Mouse (Mus musculus): ENCODE measurements around the gene Krt25.

Krt25 gene

GRCm38 (mm10) chr11:99322851-99323250 lies at the start of gene Krt25:
Gene Krt25 (minus strand): TSS chr11:99322951.
- DNase-seq: no peak

DNA sequence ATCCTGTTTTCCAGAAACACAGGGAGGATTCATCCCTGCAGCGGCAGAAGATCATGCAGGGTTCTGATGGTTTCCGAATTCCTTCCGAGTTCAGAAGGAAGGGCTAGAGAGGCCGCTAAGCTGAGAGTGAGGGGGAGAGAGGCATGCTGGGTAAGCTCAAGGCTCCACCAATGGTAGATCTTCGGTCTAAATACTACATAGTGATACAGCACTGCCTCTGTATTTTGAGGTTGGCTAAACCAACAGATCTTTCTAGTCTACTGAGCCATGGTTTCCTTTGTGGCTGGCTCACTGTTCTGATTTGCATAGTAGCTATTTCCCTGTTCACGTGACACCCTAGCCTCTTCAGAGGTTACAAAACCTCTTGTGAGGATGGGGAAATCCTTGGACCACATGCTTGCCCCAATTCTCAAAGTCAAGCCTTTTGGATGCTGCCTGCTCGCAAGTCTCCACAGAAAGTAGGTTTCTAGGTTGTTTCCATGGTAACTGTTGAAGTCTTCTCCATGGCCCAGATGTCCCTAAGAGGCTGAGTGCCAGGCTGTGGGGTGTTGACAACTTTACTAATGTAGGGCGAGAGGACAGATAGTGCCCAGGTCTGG lies 47.2 kb upstream of the Krt25 start:
- DNase-seq: peak; percentile 7 to 25

DNA sequence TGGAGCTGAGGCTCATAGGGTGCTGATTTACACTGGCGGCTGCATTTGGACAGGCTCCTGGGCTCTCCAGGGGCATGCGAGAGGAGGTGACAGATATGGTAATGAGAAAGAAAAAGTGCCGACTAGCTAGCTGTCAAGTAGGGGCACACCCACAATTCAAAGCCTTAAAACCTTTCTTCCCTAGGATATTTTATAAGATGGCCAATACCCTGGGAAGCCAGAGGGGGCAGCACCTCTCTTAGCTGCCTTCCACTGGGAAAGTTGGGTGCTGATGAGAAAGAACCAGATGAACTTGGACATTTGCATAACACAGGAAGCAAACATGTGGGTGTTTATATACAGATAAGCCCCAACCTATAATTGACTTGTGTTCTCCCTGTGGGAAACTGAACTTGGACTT lies 46.5 kb upstream of the Krt25 start:
- DNase-seq: no peak

DNA sequence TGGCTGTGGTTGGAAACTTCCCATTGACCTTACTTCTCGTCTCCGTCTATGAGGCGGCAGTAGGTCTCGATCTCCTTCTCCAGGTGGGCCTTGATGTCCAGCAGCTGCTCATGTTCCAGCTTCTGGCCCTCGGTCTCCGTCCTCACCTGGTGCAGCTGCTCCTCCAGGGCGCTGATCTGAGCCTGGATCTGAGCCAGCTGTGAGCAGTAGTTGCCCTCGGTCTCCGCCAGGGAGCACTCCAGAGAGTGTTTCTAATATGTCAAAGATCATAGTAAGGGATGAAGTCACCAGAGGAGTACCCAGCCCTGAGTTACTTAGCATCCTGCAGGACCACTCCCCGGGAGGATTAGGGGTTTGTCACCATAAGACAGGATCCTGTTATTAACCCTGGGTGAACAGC lies 44.0 kb upstream of the Krt25 start:
- no peak for DNase-seq

DNA sequence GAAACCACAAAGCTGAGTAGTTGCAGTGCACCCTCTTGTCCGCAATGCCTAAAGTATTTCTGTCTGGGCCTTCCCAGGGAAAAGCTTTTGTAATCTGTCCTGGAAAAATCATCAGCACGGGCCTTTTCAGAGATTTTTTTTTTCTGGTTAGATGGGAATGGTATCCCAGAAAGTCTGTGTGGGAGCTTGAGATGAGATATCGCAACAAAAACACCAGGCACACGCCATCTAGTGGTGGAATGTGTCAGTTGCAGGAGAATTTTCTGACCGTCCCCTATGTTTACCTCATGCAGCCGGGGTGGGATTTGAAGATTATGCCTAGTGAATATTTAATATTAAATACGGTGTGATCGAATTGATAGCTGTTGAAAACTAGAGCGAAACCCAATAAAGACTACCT lies 41.7 kb upstream of the Krt25 start:
- DNase-seq: peak in 1 of 2 experiments; percentile 4

DNA sequence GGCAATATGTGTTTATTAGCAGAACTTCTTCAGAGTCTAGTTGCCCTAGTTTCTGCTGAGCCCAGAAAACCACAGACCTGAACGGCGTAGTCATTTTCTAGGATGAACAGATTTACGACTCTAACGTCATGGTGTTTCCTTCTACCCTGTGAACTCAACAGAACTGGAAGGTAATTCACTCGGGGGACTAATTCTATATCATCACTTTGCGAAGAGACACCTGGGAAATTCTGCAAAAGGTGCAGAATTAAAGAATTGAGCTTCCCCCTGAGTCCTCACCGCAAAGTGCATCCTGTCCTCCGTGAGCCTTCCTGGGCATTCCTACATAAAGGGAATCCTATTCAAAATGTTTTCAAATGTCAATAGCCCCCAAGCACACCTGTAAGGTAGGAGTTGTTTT lies 38.7 kb upstream of the Krt25 start:
- DNase-seq: no peak

DNA sequence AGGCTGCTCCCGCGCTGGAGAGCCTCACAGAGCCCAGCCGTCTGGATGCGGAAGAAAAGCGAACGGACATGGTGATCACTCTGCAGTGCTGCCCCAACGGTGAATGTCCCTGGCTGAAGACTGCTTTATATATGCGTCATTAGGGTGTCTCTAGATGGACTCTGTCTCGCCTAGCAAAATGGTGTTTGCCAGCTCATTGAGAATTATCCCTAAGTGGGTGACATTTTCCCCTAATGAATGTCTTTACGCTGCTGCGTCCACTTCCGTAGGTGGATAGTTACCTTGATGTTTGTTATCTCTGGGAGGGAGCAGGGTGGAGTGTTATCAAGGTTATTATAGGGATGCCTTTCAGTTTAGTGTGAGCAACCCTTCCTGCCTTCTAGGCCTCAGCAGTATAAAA lies 28.3 kb upstream of the Krt25 start, which contains the start of gene Krt27:
Gene Krt27, minus strand, starts transcription at position 101 of the 400 bp plus-strand sequence.
- DNase-seq: no peak

DNA sequence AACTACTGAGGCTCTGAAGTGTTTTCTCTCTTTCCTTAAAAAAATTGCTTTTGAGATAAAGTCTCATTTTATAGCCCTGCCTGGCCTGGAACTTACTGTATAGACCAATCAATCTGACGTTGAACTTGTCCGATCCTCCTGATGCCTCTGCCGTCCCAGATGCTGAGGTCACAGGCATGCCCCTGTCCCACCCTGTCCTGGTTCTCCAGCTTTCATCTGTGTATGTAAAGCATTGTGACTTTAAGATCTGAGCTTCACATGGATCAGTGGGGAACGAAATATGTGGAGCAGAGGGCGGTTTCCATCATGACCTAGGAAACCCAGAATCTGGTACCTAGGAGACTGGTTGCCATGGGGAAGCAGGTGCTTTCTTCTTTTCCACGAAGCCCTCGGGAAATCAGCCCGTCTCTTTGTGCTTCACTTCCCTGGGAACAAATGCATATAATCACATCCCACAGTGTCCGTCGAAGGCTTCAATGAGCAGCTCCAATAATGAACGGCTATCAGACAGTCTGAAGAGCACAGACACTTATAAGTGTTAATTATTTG lies 16.6 kb upstream of the Krt25 start:
- DNase-seq: no peak

GRCm38 (mm10) chr11:99337866-99338265 lies 15.1 kb upstream of the Krt25 start, which contains the start of gene Krt26:
Gene Krt26 (minus strand): TSS chr11:99337966.
- DNase-seq: no peak

GRCm38 (mm10) chr11:99333426-99333825 lies 10.7 kb upstream of the Krt25 start:
- no peak for DNase-seq

GRCm38 (mm10) chr11:99329655-99330054 lies 6.9 kb upstream of the Krt25 start:
- DNase-seq: no peak

DNA sequence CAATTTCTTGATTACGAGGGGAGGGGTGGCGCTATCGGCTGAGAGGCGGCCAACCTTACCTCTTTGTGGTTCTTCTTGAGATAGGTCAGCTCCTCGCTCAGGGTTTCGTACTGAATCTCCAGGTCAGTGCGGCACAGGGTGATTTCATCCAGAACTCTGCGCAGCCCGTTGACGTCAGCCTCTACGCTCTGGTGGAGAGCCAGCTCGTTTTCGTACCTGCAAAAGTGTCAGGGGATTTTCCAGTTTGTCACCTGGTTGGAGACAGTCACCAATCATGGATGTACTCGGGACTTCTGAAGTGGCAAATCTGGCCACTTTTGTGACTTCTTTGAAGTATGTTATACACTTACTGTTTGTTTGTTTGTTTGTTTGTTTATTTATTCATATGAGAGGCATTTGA lies 1.7 kb downstream of the Krt25 start:
- no peak for DNase-seq

- DNase-seq: no peak
Observed at GRCm38 (mm10) chr11:99319127-99319526, 3.6 kb downstream of the Krt25 start.

- no peak for DNase-seq
Observed at GRCm38 (mm10) chr11:99316543-99316942, 6.2 kb downstream of the Krt25 start.

DNA sequence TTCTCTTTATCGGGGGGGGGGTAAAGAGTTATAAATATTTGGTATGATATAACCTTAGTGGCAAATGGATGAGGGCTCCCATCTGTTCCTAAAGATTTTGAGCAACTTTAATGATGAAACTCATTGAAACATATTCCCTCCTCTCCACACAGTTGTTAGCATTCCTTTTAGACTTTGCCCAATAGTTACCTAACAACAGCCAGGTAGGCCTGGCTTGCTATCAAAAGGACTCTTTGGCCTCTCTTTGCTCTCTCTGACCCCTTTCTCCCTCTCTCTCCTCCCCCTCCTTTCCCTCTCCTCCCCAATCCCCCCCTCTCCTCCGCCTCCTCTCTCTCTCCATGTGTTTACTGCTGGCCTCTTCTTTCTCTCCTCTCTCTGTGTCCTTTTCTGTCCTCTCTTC lies 8.2 kb downstream of the Krt25 start:
- no peak for DNase-seq

DNA sequence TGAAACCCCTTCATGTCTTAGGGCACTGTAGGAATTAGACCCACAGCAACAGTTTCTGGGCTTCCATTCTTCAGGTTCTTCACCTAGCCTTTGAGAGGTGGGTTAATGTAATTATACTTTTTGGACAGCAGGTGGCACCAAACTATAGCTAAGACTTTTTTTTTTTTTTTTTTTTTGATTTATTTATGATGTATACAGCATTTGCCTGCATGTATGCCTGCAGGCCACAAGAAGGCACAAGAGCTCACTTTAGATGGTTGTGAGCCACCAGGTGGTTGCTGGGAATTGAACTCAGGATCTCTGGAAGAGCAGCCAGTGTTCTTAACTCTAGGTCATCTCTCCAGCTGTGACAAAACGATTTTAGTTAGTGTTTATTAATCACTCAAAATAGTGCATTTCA lies 11.9 kb downstream of the Krt25 start:
- no peak for DNase-seq

DNA sequence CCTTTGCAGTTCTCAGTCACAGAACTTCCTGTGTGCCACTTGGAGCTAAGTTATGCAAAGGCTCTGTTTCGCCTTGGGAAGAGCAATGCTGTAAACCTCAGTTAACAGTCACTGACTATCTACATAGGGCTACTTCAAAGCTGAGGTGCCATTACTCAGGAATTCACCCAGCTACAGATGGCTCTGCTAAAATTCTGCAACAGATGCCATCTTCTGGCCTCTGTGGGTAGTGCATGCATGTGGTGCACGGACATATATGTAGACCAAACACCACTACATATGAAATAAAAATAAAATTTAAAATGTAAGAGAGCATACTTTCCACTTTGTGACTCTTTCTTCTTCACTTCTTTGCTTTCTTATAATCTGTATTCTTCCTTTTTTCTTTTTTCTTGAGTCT lies 15.2 kb downstream of the Krt25 start:
- DNase-seq: peak; percentile 39 to 47

DNA sequence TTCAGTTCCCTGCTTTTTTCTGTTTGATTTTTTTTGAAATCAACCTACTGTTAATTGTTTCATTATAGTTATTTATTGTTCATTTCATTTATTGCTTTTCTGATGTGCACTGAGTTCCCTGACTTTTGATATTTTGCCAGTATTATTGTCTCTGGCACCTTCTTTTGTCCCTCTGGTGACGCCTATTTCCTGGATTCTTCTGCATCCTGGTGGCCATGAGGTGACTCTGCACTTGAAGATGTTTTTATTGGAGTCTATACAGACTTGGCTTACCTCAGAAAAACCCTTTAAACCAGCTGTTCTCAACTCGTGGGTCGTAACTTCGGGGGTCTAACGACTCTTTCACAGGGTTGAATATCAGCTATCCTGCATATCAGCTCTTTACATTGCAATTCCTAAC lies 27.7 kb downstream of the Krt25 start:
- no peak for DNase-seq

GRCm38 (mm10) chr11:99292846-99293245 lies 29.9 kb downstream of the Krt25 start:
- DNase-seq: peak; percentile 2 to 4

- DNase-seq: no peak
Observed at GRCm38 (mm10) chr11:99284833-99285312, 37.9 kb downstream of the Krt25 start, which contains the start of gene Krt24. Gene Krt24 (minus strand): TSS chr11:99285262.

DNA sequence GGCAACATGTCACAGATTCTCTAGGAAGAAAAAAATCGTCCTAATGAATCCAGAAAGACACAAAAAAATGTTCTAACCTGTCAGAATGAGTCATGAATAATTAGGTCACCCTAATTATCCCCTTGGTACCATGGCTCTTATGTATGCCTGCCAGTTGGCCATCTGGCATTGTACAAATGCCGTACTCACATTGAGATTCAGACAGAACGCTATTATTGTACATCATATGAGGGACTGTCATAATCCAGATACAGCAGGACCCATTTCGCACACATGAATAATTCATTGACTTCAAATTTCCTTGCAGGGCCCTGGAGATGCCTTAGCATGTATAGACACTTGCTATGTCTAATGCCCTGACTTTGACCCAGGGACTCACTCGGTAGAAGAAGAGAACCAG lies 38.7 kb downstream of the Krt25 start:
- no peak for DNase-seq

GRCm38 (mm10) chr11:99283334-99283733 lies 39.4 kb downstream of the Krt25 start:
- DNase-seq: no peak

DNA sequence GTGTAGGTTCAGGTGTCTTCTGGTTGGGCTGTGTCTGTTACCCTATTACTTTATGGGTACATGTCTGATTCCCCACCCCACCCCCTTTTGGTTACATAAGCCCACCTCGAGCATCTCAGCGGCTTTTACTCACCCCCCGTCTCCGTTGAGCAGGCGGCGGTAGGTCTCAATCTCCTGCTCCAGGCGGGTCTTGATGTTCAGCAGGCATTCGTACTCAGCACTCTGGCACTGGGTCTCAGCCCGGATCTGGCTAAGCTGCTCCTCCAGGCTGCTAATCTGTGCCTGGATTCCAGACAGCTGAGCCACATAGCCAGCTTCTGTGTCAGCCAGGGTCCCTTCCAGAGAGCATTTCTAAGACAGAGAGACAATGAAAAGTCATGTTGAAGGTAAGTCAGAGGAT lies 41.6 kb downstream of the Krt25 start:
- no peak for DNase-seq

GRCm38 (mm10) chr11:99279986-99280385 lies 42.8 kb downstream of the Krt25 start:
- DNase-seq: no peak

- DNase-seq: no peak
Observed at GRCm38 (mm10) chr11:99276786-99277185, 46.0 kb downstream of the Krt25 start.
